Mouse (Mus musculus): ENCODE results near the gene Trio. TPM values are rescaled to one million over a fixed set of nuclear protein-coding genes. Genes with fewer than 3 reads are reported as not detected.
"Not testable (repeated sequence)": the region's sequence is repeated elsewhere in the genome, so short reads cannot be mapped to it uniquely, and the experiment has no call there.

Trio gene
- polyA plus RNA-seq, 1 experiment from 2014 or later = 28.8 TPM

DNA sequence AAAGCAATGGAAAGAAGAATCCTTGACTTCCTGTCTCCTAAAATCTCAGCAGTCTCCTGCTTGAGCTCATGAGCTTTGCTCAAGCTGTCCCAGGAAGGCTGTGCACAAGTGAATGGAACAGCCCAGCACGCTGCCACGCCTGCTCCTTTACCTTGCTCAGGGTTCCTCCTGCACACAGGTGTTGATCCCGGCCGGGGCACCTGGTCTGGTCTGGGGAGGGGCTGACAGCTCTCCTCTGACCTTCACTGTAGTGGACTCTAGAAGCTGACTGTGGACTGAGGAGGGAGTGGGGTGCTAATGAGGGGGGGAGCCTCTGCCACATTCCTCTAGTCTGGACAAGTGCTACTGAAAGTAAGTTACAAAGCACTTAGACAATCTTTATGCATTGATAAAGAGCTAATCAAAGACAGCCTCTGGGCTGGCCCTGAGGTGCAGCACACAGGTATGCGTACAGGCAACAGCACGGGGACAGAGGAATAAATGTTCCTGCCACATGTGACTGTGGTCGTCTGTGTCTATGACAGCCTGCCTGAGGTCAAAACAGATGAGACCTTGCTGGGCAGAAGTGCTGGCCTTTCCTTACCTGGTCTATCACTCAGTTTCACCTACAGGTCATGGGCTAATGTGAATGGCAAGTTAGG is 167.3 kb downstream of the Trio start:
- Histone ChIP-seq H3K4me3 (no peak overlapping the region), H3K27ac (replicated peaks) (no peak overlapping the region), H3K27me3 (replicated peaks; ENCODE audit: low read depth, poor library complexity, severe bottlenecking) (no peaks in the 10 kb centered on the region), H3K4me1 (peaks cover 14% of the 10 kb centered on the region), H3K9me3 (no peaks in the 10 kb centered on the region), H3K36me3 (replicated peaks) (peaks cover 57% of the 10 kb centered on the region)
- no peak for DNase-seq (ENCODE audit: low spot score)
- 79% methylated on average over 7 of the region's 7 CpGs for WGBS

DNA sequence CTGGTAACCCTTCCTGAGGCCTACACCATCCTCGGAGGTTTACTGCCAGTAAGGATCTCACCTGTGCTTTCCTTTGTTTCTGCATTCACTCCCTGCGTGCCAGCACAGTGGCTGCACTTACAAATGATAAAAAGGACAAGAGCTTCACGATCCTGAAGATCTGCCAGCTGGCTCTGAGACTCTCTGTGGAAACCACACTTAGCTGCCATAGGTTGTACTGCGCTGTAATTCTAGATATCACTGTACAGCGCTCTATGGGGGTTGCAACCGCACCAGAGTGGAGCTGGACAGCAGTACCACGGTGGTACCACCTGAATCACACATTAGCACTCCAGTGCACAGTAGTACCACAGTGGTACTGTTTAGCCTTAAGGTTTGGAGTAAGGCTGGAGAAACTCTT is 168.4 kb downstream of the Trio start:
- Histone ChIP-seq H3K27me3 (replicated peaks; ENCODE audit: low read depth, poor library complexity, severe bottlenecking) (no peaks in the 10 kb centered on the region), H3K27ac (replicated peaks) (no peak overlapping the region), H3K36me3 (replicated peaks) (peaks cover 60% of the 10 kb centered on the region), H3K9me3 (no peaks in the 10 kb centered on the region), H3K4me3 (no peak overlapping the region), H3K4me1 (peaks cover 14% of the 10 kb centered on the region)
- no peak for DNase-seq (ENCODE audit: low spot score)
- WGBS = 90% methylated on average over 7 of the region's 7 CpGs

DNA sequence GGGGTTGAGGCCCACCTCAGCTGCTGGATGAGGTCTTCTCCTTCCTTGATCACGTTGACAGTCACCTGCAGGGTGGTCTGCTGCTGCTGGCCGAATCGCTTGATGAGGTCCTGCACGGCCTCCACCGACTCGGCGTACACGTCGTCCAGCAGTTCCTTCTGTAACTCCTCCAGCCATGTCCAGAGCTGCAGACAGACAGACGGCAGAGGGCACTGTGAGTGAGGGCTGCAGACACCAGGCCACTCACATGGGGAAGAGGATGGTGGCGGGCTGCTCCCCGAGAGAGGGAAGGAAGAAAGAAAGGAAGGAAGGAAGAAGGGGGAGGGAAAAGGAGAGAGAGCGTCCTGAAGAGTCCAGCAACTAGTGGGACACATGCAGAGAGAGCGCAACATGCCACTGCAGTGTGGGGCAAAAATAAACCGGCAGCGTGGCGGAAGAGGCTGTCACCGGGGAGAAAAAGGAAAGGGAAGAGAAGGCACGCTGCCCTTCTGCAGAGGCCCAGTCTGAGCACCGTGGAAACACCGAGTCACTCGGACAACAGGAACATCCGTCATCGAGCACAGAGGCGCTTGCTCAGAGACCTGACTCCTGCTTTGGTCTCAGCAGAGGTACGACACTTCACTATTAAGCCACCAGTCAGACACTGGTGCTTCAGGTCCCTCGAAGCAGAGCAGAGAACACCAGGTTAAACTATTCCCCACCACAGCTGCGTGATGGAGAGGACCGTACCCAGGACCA is 169.4 kb downstream of the Trio start:
- H3K9me3 ChIP-seq = no peaks in the 10 kb centered on the region
- H3K4me3 ChIP-seq = no peak overlapping the region
- peaks cover 62% of the 10 kb centered on the region for H3K36me3 ChIP-seq (replicated peaks)
- H3K4me1 ChIP-seq = peaks cover 14% of the 10 kb centered on the region
- no peaks in the 10 kb centered on the region for H3K27me3 ChIP-seq (replicated peaks; ENCODE audit: low read depth, poor library complexity, severe bottlenecking)
- 70% methylated on average over 29 of the region's 29 CpGs for WGBS
- no peak for DNase-seq (ENCODE audit: low spot score)
- peak overlapping the region; percentile 40; the same call in 1 of the 2 replicates for H3K27ac ChIP-seq (replicated peaks)

DNA sequence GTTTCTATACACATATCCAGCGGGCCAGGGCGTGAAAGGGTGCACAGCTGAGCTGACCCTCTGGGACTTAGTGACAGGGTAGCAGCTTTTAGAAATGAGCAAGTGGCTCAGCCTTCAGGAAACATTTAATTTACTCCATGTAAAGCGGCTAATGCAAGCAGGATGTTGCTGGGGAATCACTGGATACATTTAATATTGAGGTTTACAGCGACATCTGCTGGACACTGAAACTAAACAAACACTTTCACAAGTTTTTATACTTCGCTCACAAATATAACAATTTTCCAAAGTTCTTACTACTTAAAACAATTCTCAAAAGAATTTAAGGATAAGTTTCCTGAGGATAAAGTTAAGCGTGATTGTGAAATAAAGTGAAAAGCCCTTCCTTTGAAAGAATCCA is 174.3 kb downstream of the Trio start:
- no peak overlapping the region for H3K27ac ChIP-seq (replicated peaks)
- H3K36me3 ChIP-seq (replicated peaks) = peaks cover 98% of the 10 kb centered on the region
- H3K4me3 ChIP-seq = no peak overlapping the region
- H3K4me1 ChIP-seq = peaks cover 13% of the 10 kb centered on the region
- 73% methylated on average over 6 of the region's 6 CpGs for WGBS
- H3K9me3 ChIP-seq = no peaks in the 10 kb centered on the region
- H3K27me3 ChIP-seq (replicated peaks; ENCODE audit: low read depth, poor library complexity, severe bottlenecking) = no peaks in the 10 kb centered on the region
- peak; percentile 14 for DNase-seq (ENCODE audit: low spot score)

DNA sequence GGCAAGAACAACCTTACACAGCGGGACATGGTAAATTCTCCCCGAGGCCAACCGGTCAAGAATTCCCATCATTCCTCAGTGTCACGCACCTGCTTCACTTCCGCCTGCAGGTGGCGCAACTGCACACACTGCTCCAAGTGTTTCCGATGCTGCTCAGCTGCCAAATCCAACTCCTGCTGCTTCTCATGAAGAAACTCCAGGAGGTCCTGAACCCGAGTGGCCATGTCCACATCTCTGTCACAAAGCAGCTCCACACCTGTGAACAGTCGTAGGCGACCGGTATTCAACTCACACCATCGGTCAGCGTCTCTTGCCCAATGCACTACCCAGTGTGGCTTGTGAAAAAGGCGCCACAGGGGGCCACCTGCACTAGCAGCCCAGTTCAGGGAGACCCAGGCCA is 174.7 kb downstream of the Trio start:
- Histone ChIP-seq H3K27me3 (replicated peaks; ENCODE audit: low read depth, poor library complexity, severe bottlenecking) (no peaks in the 10 kb centered on the region), H3K4me3 (no peak overlapping the region), H3K9me3 (no peaks in the 10 kb centered on the region), H3K27ac (replicated peaks) (no peak overlapping the region), H3K4me1 (peaks cover 9% of the 10 kb centered on the region), H3K36me3 (replicated peaks) (peaks cover 98% of the 10 kb centered on the region)
- 87% methylated on average over 14 of the region's 14 CpGs for WGBS
- DNase-seq (ENCODE audit: low spot score) = peak; percentile 52

DNA sequence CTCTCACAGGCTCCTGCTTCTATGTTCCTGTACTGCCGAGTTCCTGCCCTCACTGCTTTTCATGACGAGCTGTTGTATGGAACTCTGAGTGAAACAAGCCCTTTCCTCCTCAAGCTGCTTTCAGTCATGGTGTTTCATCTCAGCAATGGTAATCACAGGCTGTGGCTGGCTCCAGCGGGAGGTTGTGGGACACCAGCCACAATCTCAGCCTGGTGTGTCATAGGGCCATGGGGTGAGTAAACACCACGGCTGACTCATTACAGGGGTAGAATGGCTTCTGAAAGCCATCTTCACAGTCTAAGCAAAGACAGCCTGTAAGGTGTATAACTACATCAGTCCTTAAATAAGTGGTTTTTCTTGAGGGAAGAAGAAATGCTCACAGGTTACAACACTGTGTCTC is 175.7 kb downstream of the Trio start:
- WGBS = 90% methylated on average over 4 of the region's 4 CpGs
- H3K27me3 ChIP-seq (replicated peaks; ENCODE audit: low read depth, poor library complexity, severe bottlenecking) = no peaks in the 10 kb centered on the region
- no peak overlapping the region for H3K27ac ChIP-seq (replicated peaks)
- no peak overlapping the region for H3K4me3 ChIP-seq
- no peaks in the 10 kb centered on the region for H3K9me3 ChIP-seq
- peaks cover 98% of the 10 kb centered on the region for H3K36me3 ChIP-seq (replicated peaks)
- H3K4me1 ChIP-seq = peaks cover 4% of the 10 kb centered on the region; the same call in 1 of the 2 replicates
- no peak for DNase-seq (ENCODE audit: low spot score)

DNA sequence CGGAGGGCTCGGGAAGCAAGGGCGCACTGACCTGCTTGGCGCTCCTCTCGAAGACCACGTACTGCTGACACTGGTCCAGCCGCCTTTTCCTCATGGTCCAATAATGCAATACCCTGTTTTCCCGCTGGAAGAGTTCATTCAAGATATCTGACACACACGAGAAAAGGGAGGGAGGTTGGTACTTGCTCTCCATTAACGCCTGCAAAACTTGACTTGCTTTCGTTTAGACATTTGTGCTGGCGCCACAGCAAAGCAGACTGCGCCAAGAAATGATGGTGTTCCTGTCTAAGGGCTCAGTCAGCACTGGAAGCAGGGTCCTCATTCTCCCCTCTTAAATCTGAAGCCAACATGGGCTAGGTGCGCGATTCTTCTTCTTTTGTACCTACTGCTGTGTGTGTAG is 184.0 kb downstream of the Trio start:
- Histone ChIP-seq H3K4me1 (no peaks in the 10 kb centered on the region), H3K4me3 (no peak overlapping the region), H3K27me3 (replicated peaks; ENCODE audit: low read depth, poor library complexity, severe bottlenecking) (no peaks in the 10 kb centered on the region), H3K27ac (replicated peaks) (no peak overlapping the region), H3K9me3 (no peaks in the 10 kb centered on the region), H3K36me3 (replicated peaks) (peaks cover 98% of the 10 kb centered on the region)
- no peak for DNase-seq (ENCODE audit: low spot score)
- 94% methylated on average over 15 of the region's 15 CpGs for WGBS

DNA sequence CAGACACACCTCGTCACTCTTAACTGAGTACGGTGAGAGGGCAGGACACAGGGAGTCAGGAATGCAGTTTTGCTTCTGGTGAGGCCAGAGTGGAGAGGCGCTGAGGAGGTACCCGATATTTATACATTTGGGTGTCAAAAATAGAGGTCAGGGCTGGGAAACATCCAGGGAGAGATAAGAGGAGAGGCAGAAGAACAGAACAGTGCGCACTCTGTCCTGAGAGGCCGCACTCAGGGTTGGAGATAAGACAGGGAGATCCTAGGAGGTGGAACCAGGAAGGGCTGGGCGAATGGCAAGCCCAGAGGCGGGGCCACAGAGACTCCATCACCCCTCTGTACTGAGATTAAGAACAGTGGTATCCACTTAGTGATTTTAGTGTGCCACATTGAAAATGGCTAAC is 185.1 kb downstream of the Trio start:
- Histone ChIP-seq H3K36me3 (replicated peaks) (peaks cover 98% of the 10 kb centered on the region), H3K4me1 (no peaks in the 10 kb centered on the region), H3K4me3 (no peak overlapping the region), H3K9me3 (no peaks in the 10 kb centered on the region), H3K27ac (replicated peaks) (no peak overlapping the region), H3K27me3 (replicated peaks; ENCODE audit: low read depth, poor library complexity, severe bottlenecking) (no peaks in the 10 kb centered on the region)
- WGBS = 89% methylated on average over 8 of the region's 8 CpGs
- DNase-seq (ENCODE audit: low spot score) = no peak

DNA sequence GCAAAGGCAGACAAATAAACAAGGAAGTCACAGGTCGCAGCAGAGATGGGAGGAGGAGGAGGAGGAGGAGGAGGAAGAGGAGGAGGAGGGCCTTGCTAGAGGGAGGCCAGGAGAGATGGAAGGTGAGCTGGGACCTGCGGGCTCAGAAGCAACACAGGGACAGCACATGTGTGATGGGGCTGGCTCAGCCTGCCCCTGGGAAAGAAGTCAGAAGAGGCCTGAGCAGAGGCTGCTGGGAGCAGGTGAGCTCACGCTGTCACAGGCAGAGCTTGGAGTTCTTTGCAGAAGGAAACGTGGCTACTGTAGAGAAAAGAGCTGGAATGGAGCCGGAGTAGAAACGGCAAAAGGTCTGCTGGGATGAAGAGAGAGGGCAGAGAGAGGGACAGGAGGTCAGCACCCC is 185.5 kb downstream of the Trio start:
- DNase-seq (ENCODE audit: low spot score) = no peak
- peaks cover 96% of the 10 kb centered on the region for H3K36me3 ChIP-seq (replicated peaks)
- no peak overlapping the region for H3K4me3 ChIP-seq
- no peaks in the 10 kb centered on the region for H3K4me1 ChIP-seq
- WGBS = 71% methylated on average over 6 of the region's 6 CpGs
- H3K9me3 ChIP-seq = no peaks in the 10 kb centered on the region
- H3K27ac ChIP-seq (replicated peaks) = no peak overlapping the region
- H3K27me3 ChIP-seq (replicated peaks; ENCODE audit: low read depth, poor library complexity, severe bottlenecking) = no peaks in the 10 kb centered on the region

DNA sequence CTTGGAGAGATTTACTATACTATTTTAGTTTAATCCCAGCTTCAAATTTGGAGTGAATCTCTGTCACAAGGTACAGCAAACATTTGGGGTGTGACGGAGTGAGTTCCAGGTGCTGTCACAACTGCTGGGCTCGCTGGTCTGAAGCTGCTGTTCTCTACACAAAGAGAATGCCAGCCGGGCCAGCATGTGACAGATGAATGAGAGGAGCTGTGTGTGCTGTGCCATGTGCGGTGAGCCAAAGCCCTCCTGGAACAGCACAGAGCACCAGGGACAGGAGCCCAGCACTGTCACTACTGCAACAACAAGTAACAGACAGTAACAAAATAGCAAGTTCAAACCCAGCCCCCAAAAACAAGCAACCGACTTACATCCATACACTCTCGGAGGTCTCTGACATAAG is 194.0 kb downstream of the Trio start:
- WGBS = 91% methylated on average over 6 of the region's 6 CpGs
- no peak overlapping the region for H3K27ac ChIP-seq (replicated peaks)
- DNase-seq (ENCODE audit: low spot score) = no peak
- H3K4me3 ChIP-seq = no peak overlapping the region
- H3K4me1 ChIP-seq = no peaks in the 10 kb centered on the region
- peaks cover 96% of the 10 kb centered on the region for H3K36me3 ChIP-seq (replicated peaks)
- no peaks in the 10 kb centered on the region for H3K9me3 ChIP-seq
- no peaks in the 10 kb centered on the region for H3K27me3 ChIP-seq (replicated peaks; ENCODE audit: low read depth, poor library complexity, severe bottlenecking)

DNA sequence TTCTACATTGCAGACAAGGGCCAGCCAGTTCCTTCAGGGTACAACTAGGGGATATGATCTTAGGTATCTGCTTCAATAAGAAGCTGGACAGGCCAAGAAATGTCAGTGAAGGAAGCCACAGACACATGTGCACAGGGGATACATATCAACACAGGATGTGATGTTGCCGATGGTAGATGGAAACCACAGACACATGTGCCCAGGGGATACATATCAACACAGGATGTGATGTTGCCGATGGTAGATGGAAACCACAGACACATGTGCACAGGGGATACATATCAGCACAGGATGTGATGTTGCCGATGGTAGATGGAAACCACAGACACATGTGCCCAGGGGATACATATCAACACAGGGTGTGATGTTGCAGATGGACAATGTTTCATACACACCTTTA is 197.8 kb downstream of the Trio start:
- not testable (repeated sequence) for H3K4me3 ChIP-seq; H3K27ac ChIP-seq (replicated peaks); H3K9me3 ChIP-seq; DNase-seq (ENCODE audit: low spot score); H3K27me3 ChIP-seq (replicated peaks; ENCODE audit: low read depth, poor library complexity, severe bottlenecking); H3K4me1 ChIP-seq
- 92% methylated on average over 3 of the region's 3 CpGs for WGBS
- H3K36me3 ChIP-seq (replicated peaks) = peaks cover 100% of the 10 kb centered on the region

DNA sequence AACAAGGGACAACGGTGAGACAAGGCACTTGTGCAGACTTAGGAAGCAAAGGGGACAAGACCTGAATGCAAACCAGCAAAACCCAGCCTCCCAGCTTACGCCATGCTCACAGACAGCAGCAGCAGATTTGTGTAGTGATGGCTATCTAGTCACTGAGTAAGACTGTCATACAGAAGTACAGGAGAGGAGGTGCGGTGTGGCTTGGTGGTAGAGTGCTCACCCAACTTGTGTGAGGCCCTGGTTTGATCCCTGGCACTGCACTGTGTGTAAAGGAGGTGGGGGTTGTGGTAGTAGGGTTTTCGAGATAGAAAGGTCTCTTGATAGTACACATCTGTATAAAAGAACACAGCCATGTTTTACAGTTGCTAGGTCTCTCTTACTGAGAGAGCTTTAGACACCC is 198.8 kb downstream of the Trio start:
- H3K9me3 ChIP-seq = no peaks in the 10 kb centered on the region
- no peaks in the 10 kb centered on the region for H3K27me3 ChIP-seq (replicated peaks; ENCODE audit: low read depth, poor library complexity, severe bottlenecking)
- H3K27ac ChIP-seq (replicated peaks) = no peak overlapping the region
- peaks cover 100% of the 10 kb centered on the region for H3K36me3 ChIP-seq (replicated peaks)
- 96% methylated on average over 4 of the region's 4 CpGs for WGBS
- no peaks in the 10 kb centered on the region for H3K4me1 ChIP-seq
- DNase-seq (ENCODE audit: low spot score) = no peak
- H3K4me3 ChIP-seq = no peak overlapping the region

DNA sequence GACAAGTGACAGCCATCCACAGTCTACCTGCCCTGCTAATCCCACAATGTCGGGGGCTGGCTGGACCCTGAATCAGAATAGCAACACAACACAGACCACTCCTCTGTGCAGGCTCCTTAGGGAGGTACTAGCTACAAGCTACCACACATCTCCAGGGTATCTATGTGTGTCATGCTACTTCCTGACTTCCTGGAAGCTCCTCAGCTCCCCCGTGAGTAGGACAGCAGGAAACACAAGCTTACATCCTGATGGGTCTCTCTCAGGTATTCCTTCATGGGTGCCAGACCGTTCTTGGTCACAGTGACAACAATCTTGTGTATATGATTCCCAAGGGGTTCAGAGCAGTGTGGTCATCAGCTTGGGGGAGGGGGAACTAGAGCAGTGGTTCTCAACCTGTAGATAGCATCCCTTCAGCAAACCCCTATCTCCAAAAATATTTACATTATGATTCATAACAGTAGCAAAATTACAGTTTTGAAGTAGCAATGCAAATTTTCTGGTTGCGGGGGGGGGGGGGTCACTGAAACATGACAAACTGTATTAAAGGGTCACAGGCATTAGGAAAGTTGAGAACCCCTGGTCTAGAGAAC is 199.5 kb downstream of the Trio start:
- DNase-seq (ENCODE audit: low spot score) = no peak
- peaks cover 100% of the 10 kb centered on the region for H3K36me3 ChIP-seq (replicated peaks)
- 90% methylated on average over 4 of the region's 4 CpGs for WGBS
- H3K4me3 ChIP-seq = no peak overlapping the region
- H3K27ac ChIP-seq (replicated peaks) = no peak overlapping the region
- no peaks in the 10 kb centered on the region for H3K4me1 ChIP-seq
- H3K27me3 ChIP-seq (replicated peaks; ENCODE audit: low read depth, poor library complexity, severe bottlenecking) = no peaks in the 10 kb centered on the region
- no peaks in the 10 kb centered on the region for H3K9me3 ChIP-seq
